Mouse (Mus musculus) retina, postnatal 7 days (tissue): ENCODE measurements at regions not wholly inside any gene's neighbourhood (a gene's known extent, or its start where the extent isn't known, plus 50 kb on each side); places are given as distances from the start of the nearest gene placed in this dataset.

Experiments
- DNase-seq: peaks from one replicate; pipeline ENCODE4 v3.0.0-alpha.2; 2012; ENCODE audit warnings: low read depth, low spot score

DNA sequence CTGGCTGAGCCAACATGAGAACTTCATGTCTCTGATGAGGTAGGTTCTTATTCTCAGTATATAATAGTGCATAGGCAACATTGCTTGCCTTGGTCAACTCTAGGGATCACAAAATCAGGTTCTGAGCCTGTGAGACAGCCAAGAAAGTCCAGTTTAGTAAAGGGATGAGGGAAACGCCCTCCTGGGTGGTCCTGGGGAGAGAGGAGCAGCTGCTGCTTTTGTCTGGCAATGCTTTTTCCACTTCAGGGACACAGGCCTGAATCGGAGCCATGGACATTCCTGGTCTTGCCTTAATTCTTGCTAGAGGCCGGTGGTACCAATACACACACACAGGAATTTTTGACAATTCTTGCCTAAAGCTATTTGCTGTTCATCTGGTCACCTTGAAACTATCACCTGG, 169.8 kb downstream of the Plpp3 start:
- DNase-seq, result no peak

DNA sequence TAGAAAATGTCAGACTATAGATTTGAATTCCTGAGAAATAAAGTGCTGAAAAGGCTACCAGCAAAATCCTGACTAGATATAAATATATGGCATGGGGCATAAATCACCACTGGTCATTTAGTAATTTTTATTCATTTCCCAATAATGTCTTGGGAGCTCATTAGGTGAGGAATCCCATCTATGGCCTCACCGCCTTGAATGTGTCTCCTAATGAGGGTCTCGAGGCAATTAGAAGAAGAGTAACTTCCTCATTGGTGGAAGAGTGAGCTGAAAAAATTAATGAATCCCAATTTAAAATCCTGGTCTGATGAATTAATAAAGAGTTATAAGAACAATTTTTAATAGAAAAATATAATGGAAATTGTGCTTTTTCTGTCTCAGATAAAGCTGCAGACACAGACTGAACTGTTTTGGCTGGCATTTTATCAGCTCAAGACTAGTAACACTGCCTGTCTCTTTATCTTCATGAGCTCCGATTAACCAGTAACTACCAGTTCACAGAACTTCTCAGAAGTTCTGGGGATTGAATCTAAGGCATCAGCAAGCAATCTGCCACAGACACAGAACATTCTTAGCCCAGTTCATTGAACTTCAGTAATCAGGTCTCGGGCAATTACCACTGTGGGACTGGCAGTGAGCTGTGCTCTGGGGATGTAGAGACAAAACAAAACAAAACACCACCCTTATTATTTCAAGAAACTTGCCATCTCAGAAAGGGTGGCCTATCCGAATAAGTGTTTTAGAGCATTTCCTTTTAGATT, 170.7 kb downstream of the Plpp3 start:
- DNase-seq, result no peak

DNA sequence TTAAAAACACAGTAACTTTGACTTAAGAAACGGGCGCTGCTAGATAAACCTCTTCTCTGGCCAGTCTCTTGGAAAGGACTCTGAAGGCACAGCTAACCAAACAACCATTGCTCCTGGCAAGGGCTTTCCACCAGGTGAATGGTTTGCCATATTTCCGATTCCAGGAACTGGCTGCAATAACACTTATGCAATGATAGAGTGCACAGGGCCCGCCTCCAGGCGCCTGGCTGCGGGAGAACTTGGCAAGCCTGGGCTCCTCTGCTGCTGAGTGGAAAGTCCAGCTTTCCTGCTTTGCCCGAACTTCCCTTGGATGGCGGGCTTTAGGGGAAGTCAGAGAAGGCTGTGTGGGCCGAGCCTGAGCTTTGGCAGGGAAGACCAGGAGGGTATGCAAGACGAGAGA, 171.6 kb downstream of the Plpp3 start:
- DNase-seq, result no peak

DNA sequence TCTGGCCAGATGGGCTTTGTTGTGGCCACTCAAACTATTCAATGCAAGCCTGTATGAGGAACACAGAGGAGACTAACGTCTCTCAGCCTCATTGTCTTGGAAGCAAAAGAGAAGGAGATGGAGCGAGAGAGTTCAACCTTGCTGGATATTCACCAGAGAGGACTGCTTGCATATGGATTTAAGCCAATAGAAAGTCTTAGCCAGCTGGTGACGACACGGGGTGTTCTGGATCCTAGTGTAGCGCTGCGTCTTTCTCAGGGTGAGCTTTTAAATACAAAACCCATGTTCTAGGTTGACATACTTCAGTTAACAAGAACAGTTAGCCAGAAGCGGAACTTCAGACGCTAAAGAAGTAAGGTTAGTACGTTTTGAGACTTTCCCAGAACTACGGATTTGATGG, 174.9 kb downstream of the Plpp3 start:
- no peak for DNase-seq

DNA sequence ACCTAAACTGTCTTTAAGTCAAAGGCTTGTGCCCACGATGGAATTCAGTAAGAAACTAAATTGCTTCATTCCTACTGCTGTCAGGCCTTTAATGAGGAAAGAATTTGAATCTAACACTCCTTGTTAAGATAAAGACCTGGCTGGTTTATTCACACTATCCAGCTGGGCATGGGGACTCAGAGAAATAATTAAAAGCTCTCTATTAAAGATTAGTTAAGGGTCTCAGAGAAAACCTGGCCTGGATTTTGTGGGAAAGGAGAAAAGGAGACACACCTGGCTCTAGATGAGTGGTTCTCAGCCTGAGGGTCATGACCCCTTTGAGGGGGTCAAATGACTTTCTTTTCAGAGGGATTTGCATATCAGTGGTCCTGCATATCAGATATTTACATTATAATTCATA, 178.7 kb downstream of the Plpp3 start:
- DNase-seq, result no peak

DNA sequence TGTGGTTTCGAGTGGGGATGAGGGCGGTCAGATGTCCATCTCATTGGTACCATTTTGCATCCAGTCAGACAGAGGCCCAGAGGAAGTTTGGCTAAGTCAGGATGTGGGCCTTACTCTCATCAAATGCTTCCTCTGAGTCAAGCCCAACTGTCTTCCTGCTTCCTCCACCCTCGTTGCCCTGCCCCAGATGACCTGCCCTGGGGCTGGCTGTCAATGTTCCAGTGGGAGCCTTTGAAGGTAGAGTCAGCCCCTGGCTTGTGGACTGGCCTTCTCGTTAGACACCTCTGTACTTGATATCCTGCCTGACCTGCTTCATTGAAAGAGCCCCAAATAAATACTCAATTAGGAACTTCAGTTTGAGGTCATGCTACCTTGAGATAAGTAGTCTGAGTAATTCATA, 179.4 kb downstream of the Plpp3 start:
- no peak for DNase-seq

DNA sequence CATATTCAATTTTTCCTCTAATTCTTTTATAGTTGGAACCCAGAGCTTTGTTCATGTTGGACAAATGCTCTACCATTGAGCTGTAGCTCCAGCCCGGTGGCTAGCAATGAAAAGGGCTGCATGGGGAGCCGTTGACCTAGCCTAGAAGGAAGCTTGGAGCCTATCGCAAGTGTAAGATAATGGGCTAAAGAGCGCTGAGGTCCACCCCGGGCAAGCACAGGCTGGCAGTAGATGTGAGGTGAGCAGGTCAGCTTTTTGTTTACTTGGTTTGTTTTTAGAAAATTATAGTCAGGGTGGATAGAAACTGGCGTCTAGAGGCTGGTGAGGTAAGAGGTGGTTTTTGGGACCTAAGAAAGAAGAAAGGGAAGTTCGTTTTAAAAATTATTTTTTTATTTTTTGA, 181.0 kb downstream of the Plpp3 start:
- no peak for DNase-seq

DNA sequence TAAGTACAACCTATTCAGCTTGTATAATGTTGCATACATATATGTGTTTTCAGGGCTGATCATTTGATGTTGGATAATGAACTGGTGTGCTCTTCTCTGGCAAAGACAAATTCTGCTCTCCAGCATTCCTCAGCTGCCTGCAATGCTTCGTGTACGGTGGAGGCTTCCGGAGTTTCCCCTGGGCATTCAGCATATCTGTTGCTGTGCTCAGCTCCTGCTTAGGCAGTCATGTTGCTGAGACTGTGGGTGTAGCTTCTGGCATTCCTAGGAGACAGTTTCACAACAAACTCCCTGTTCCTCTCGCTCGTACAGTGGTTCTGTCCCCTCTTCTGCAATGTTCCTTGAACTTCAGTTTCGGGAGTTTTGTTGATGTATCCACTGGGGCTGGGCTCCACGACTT, 181.7 kb downstream of the Plpp3 start:
- no peak for DNase-seq

DNA sequence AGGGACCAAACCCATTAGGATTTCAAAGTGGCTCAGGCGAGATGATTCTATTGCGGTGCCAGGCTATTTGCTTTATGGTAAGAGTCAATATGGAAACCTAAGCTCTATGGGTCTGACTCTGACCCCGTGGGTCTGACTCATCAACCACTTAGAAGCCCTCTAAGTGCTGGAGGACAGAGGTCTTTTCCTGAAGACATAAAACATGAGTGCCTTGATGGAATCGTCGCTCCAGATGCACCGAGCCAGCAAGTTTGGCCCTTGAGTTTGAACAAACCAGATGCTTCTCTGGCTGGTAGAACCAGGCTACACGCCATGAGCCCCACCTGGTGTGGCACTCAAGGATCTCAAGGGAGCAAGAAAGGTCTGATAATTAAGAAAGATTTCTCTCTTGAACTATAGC, 184.1 kb downstream of the Plpp3 start:
- DNase-seq, result no peak

DNA sequence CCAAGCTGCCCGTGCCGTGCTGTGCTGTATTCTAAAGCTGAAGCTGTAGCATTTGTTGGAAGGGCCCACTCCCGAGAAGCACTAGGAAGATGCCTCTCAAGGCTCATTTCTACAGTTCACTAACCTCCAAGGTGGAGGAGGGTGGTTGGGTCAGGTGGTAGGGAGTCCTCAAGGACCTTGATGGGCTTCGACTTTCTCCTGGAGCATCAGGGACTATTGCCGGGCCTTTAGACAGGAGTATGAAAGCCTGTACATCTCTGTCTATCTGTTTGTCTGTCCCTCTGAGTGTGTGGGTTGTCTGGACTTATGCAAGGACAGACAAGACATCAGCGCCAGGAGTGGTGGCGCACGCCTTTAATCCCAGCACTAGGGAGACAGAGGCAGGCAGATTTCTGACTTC, 189.7 kb downstream of the Plpp3 start:
- DNase-seq, result no peak

DNA sequence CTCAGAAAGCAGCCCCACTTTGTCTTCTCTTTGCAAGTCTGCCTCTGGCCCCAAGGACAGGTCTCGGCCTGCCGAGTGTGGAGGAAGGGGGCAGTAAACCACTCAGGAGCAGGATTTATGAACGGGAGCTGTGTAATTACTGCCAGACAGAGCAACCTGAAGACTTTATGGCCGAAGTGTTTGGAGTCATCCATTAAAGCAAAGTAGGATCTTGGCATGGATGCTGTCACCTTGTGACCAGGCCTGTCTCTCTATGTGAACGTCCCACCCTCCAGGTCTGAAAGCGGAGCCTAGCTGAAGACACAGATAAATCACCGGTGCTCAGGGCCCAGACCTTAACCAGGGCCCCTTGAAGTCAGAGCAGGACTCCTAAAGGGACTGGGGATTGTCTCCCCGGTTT, 190.8 kb downstream of the Plpp3 start:
- DNase-seq, result no peak

DNA sequence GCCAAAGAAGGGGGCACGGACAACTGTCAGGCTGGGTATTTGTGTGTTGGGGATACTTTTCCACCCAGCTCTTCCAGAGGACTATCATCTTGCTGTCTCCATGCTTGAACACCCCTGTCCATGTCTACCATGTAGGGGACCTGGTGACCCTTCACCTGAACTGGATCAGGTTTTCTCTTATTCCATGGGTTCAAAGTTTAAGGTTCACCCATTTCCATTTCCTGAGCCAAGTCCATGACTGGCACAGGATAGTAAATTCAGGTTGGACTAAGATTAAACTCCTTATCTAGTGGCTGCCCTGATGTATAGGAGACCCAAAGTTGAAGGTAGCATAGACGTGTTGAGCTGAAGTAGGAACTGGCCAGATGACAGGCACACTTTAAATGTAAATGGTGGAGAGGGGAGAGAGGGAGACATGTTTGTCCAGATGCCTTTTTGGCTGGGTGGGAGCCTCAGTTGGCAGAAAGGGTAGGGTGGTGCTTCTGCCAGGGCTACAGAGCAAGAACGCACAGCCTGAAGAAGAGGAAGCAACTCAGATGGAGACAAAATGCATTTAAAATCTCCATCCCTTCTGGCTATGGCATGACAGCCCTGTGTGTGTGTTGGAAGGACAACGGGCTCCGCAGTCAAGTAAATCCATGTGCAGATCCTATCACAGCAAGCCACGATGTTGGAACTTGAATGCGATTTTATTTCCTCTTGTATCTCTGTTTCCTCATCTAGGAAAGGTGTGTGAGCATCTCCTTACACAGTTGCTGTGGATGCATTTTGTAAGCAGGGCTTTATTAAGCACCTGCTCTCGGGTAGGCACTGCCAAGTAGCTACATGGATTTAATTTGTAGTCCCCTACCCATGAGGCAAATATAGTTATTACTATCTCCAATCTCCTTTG, 192.4 kb downstream of the Plpp3 start:
- no peak for DNase-seq

DNA sequence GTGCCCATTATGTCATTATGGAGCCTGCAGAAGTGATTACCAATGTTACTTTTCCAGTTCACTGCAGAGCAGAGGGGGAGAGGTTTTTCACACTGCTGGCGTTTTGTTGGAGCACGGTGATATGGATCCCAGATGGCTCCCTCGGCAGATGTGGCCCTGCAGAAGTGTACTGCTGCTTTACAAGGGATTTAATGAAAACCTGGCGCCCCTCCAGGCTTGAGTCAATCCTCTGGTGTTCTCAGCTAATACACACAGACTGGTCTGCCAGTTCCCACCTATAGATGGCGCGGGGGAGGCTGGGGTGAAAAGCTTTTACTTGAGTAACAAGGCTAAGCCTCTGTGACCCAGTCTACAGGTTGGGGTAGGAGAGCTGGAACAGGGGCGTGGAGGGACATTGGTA, 195.2 kb downstream of the Plpp3 start:
- peak; percentile 59 for DNase-seq

DNA sequence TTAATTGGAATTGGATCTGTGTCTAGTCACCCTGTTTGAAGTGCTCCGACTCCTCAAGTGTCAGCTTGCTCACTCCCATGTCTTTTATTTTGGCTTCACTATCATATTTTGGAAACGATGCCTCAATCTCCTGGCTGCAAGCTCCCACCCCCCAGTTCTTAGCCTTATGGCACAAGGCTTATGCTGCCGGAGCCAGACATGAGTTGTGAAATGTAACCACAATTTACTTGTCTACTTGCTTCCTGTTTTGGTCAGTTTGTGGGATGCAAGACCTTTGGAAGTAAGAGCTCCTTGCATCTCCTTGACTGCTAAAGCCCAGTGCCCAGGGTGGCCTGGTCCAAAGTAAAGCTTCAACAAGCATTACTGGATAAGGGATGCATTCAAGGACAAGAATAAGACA, 195.8 kb downstream of the Plpp3 start:
- DNase-seq, result no peak

DNA sequence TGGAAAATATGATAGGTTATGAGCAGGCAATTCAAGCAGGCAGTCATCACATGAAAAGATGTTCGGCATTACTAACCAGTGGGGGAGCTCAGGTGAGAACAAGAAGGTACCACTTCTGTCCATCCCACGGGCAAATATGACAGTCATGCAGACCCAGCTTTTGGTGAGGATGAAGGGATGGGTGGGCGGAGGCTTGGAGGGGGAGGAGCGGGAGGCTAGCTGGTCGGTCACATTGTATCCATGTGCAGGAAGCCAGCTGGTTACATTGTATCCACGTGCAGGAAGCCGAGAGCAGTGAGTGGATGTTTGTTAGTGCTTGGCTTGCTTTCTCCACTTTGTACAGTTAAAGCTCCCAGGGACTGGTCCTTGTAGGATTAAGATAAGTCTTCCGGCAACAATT, 196.9 kb downstream of the Plpp3 start:
- DNase-seq, result no peak

DNA sequence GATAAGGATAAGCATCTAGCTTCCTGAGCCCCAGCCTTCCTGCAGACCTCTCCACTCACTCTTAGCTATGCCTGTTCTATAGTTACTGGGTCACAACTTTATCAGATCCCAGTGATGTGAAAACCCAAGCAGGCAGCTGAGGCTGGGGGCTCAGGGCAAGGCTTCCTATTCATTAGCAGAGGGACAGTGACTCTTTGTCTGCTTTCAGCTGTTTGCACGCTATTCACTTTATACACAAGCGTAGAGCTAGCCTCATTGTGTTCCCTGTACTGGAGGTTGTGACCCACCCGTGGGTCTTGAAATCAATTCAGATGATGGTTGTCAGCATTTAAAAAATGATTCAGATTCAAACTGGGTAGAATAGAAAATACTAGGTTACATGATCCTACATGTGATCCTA, 199.5 kb downstream of the Plpp3 start:
- no peak for DNase-seq

DNA sequence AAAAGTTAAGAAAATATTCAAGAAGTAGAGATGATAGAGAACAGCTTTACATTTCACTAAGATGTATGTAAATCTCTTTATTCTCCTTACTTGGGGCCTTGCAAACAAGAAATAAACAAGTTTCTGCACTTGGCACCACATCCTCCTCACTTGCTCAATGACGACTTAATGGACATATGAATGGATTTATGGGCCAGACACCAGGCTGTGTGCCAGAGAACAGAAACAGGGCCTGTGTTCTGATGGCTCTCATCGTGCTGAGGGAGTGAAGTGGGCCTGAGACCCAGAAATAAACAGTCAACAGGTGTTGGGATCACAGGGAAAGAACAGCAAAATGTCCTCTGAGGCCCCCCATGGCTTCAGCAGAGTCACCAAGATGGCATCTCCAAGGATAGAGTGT, 201.6 kb downstream of the Plpp3 start:
- DNase-seq, result no peak

DNA sequence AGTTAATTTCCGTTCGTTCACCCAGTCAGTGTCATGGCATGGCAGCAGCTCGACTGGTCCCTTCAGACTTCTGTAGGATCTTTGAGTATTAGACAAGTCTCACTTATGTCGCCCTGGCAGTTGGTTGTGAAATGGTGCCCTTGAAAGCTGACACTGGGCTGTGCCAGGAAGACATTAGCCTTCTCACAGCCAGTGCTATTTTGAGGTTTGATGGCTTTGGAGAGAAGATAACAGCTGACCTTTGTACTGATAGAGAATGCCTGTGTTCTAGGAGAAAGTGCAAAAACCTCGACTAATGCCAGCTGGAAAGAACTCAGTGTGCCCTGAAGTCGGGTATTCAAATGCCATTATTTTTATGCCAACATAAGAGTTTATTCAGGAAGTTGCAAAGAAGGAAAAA, 207.3 kb downstream of the Plpp3 start:
- no peak for DNase-seq

DNA sequence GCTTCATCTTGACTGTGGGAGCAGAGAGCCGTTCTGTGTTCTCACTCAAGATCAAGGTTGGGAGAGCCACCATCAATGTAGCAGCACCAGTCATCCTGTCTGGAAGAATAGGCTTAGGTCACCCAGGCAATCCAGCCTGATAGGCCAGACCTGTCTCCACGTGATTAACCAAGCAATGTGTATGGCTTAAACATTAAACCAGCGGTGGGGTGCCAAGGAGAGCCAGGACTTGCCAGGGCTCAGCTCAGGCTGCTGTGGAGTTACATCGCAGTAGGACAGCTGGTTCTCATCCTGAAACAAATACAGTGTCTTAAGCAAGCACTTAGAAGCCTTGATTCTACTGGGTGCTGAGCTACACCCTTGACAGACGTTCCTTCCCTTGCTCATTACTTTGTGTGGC, 207.9 kb downstream of the Plpp3 start:
- DNase-seq, result no peak

DNA sequence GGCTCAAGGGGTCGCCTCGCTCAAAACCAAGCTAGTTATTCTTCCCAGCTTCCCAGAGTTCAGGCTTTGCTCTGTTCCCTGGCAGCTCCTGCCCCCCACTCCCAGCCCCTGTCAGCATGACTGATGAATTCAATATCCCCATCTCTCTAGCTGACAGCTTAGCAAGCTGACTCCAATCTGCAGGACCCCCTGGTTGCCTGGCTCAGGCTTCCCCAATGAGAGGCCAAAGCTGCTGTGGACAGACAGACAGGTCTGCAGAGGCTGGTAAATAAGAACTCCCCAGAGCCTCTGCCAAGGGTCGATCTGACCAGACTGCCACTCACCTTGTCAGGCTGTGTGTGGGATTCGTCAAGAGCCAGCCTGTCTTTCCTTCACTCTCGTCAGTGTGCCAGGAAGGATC, 219.4 kb downstream of the Plpp3 start:
- DNase-seq, result no peak

DNA sequence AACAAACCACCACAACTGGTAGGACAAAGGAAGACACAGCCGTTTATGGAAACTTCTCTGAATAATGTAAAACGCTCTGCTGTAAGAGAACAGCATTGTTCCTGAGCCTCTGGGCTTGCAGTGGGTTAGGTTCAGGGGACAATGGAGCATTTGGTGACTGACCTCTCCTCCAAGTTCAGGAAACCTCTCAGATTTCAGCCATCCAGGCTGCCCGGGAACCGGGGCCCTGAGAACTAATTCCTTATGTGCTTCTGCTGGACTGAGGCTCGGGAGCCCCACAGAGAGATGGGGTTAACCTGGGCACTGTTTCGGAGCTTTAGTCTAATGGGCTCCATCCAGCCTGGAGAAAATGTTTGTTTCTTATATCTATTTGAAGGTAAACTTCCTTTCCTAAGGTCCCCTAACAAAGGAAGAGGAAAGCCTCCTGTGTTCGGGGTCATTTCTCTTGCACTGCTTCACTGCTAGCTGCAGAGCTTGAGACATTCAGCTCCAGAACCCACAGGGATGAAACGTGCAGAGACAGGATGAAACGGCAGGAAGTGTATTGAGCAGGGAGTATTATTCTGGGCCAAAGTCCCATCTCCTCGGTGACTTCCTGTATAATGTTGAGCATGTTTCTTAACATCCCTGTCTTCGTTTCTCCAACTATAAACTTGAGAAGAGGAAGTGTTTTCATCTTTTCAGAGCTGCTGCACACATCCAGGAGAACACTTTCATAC, 220.5 kb downstream of the Plpp3 start:
- DNase-seq, result no peak

DNA sequence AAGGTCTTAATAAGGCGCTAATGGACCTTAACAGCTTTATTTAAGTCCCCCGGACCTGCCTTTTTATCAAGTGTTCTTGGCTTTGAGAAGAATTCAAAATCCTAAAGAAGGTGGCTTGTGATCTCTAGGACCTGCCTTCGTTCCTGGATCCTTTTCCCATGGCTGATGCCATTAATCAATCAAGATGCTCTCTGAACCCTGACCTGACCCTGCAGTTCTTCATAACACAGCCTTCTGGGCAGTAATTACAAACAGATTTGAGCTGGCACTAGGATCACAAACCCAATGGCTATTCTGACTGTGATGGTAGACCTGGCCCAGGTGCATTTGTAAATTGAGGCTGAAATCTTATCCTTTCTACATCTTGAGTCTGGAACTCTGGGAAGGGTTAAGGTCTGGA, 227.7 kb downstream of the Plpp3 start:
- DNase-seq, result no peak

DNA sequence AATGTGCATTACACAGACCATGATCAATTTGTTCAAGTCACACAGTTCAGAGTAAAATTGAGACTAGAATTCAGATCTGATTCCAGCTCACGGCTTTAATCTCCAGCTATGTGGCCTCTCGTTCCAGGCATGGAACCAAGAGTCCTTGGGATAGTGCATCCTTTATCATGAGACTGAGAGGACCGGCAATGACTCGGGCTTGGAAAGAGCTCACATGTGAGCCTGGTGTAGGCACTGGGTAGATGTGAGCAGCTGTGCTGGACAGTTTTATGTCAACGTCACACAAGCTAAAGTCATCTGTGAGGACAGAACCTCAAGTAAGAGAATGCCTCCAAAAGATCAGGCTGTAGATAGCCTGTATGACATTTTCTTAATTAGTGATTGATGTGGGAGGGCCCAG, 228.3 kb downstream of the Plpp3 start:
- DNase-seq, result no peak
